Mouse (Mus musculus): ENCODE results near the gene Qrich2. TPM values are rescaled to one million over a fixed set of nuclear protein-coding genes. Genes with fewer than 3 reads are reported as not detected.

Qrich2 gene
- polyA plus RNA-seq, 1 experiment from 2014 or later, result not detected

GRCm38 (mm10) chr11:116481776-116482175, 15.7 kb upstream of the Qrich2 start:
- WGBS, result 81% methylated on average over 7 of the region's 7 CpGs
- no peak overlapping the region for H3K9ac ChIP-seq (replicated peaks; ENCODE audit: low read depth, low read length)

GRCm38 (mm10) chr11:116480975-116481374, 14.9 kb upstream of the Qrich2 start:
- H3K4me1 ChIP-seq (ENCODE audit: control insufficient read depth, insufficient read depth, low read length), result no peaks in the 10 kb centered on the region
- no peak overlapping the region for H3K4me3 ChIP-seq (ENCODE audit: low read depth, low read length)
- WGBS, result 95% methylated on average over 8 of the region's 8 CpGs
- H3K36me3 ChIP-seq (ENCODE audit: control insufficient read depth, insufficient read depth, low read length), result peaks cover 76% of the 10 kb centered on the region
- no peaks in the 10 kb centered on the region for H3K27me3 ChIP-seq (ENCODE audit: control insufficient read depth, insufficient read depth, low read length)
- H3K9ac ChIP-seq (replicated peaks; ENCODE audit: low read depth, low read length), result no peak overlapping the region
- H3K27ac ChIP-seq (ENCODE audit: low read length), result no peak overlapping the region
- no peaks in the 10 kb centered on the region for H3K9me3 ChIP-seq (ENCODE audit: control insufficient read depth, low read depth, low read length)
- no peak for ATAC-seq (ENCODE audit: insufficient number of reproducible peaks, insufficient read depth, low FRiP score, low read depth)
- no peak overlapping the region for H3K4me2 ChIP-seq (replicated peaks; ENCODE audit: low read depth, low read length)

More at GRCm38 (mm10) chr11:116481776-116482175, 15.7 kb upstream of the Qrich2 start:
- Histone ChIP-seq H3K4me3 (ENCODE audit: low read depth, low read length) (no peak overlapping the region), H3K4me2 (replicated peaks; ENCODE audit: low read depth, low read length) (no peak overlapping the region), H3K36me3 (ENCODE audit: control insufficient read depth, insufficient read depth, low read length) (peaks cover 76% of the 10 kb centered on the region), H3K4me1 (ENCODE audit: control insufficient read depth, insufficient read depth, low read length) (no peaks in the 10 kb centered on the region), H3K27ac (ENCODE audit: low read length) (no peak overlapping the region), H3K9me3 (ENCODE audit: control insufficient read depth, low read depth, low read length) (no peaks in the 10 kb centered on the region), H3K27me3 (ENCODE audit: control insufficient read depth, insufficient read depth, low read length) (no peaks in the 10 kb centered on the region)
- no peak for ATAC-seq (ENCODE audit: insufficient number of reproducible peaks, insufficient read depth, low FRiP score, low read depth)

GRCm38 (mm10) chr11:116479832-116480231, 13.8 kb upstream of the Qrich2 start:
- no peak for ATAC-seq (ENCODE audit: insufficient number of reproducible peaks, insufficient read depth, low FRiP score, low read depth)
- no peak overlapping the region for H3K9ac ChIP-seq (replicated peaks; ENCODE audit: low read depth, low read length)

GRCm38 (mm10) chr11:116478978-116479377, 12.9 kb upstream of the Qrich2 start:
- no peak overlapping the region for H3K4me2 ChIP-seq (replicated peaks; ENCODE audit: low read depth, low read length)
- no peaks in the 10 kb centered on the region for H3K4me1 ChIP-seq (ENCODE audit: control insufficient read depth, insufficient read depth, low read length)
- no peaks in the 10 kb centered on the region for H3K9me3 ChIP-seq (ENCODE audit: control insufficient read depth, low read depth, low read length)
- no peak overlapping the region for H3K27ac ChIP-seq (ENCODE audit: low read length)
- H3K27me3 ChIP-seq (ENCODE audit: control insufficient read depth, insufficient read depth, low read length), result no peaks in the 10 kb centered on the region
- whole genome bisulfite sequencing, result 79% methylated on average over 7 of the region's 7 CpGs
- ATAC-seq (ENCODE audit: insufficient number of reproducible peaks, insufficient read depth, low FRiP score, low read depth), result no peak
- H3K4me3 ChIP-seq (ENCODE audit: low read depth, low read length), result no peak overlapping the region
- peaks cover 81% of the 10 kb centered on the region for H3K36me3 ChIP-seq (ENCODE audit: control insufficient read depth, insufficient read depth, low read length)
- H3K9ac ChIP-seq (replicated peaks; ENCODE audit: low read depth, low read length), result no peak overlapping the region

More at GRCm38 (mm10) chr11:116479832-116480231, 13.8 kb upstream of the Qrich2 start:
- no peaks in the 10 kb centered on the region for H3K27me3 ChIP-seq (ENCODE audit: control insufficient read depth, insufficient read depth, low read length)
- H3K4me3 ChIP-seq (ENCODE audit: low read depth, low read length), result no peak overlapping the region
- H3K4me1 ChIP-seq (ENCODE audit: control insufficient read depth, insufficient read depth, low read length), result no peaks in the 10 kb centered on the region
- WGBS, result 42% methylated on average over 8 of the region's 8 CpGs
- no peak overlapping the region for H3K27ac ChIP-seq (ENCODE audit: low read length)
- peaks cover 78% of the 10 kb centered on the region for H3K36me3 ChIP-seq (ENCODE audit: control insufficient read depth, insufficient read depth, low read length)
- no peaks in the 10 kb centered on the region for H3K9me3 ChIP-seq (ENCODE audit: control insufficient read depth, low read depth, low read length)
- H3K4me2 ChIP-seq (replicated peaks; ENCODE audit: low read depth, low read length), result no peak overlapping the region

- Histone ChIP-seq H3K4me3 (ENCODE audit: low read depth, low read length) (no peak overlapping the region), H3K27ac (ENCODE audit: low read length) (no peak overlapping the region), H3K36me3 (ENCODE audit: control insufficient read depth, insufficient read depth, low read length) (peaks cover 84% of the 10 kb centered on the region), H3K9me3 (ENCODE audit: control insufficient read depth, low read depth, low read length) (no peaks in the 10 kb centered on the region), H3K9ac (replicated peaks; ENCODE audit: low read depth, low read length) (no peak overlapping the region), H3K4me2 (replicated peaks; ENCODE audit: low read depth, low read length) (no peak overlapping the region), H3K4me1 (ENCODE audit: control insufficient read depth, insufficient read depth, low read length) (no peaks in the 10 kb centered on the region), H3K27me3 (ENCODE audit: control insufficient read depth, insufficient read depth, low read length) (no peaks in the 10 kb centered on the region)
- 90% methylated on average over 15 of the region's 15 CpGs for WGBS
- ATAC-seq (ENCODE audit: insufficient number of reproducible peaks, insufficient read depth, low FRiP score, low read depth), result no peak
Measured at GRCm38 (mm10) chr11:116477160-116477759, 11.2 kb upstream of the Qrich2 start.

GRCm38 (mm10) chr11:116476696-116477095, 10.7 kb upstream of the Qrich2 start:
- ATAC-seq (ENCODE audit: insufficient number of reproducible peaks, insufficient read depth, low FRiP score, low read depth), result no peak
- Histone ChIP-seq H3K27me3 (ENCODE audit: control insufficient read depth, insufficient read depth, low read length) (no peaks in the 10 kb centered on the region), H3K4me1 (ENCODE audit: control insufficient read depth, insufficient read depth, low read length) (no peaks in the 10 kb centered on the region), H3K36me3 (ENCODE audit: control insufficient read depth, insufficient read depth, low read length) (peaks cover 84% of the 10 kb centered on the region), H3K27ac (ENCODE audit: low read length) (no peak overlapping the region), H3K9ac (replicated peaks; ENCODE audit: low read depth, low read length) (no peak overlapping the region), H3K4me3 (ENCODE audit: low read depth, low read length) (no peak overlapping the region), H3K9me3 (ENCODE audit: control insufficient read depth, low read depth, low read length) (no peaks in the 10 kb centered on the region), H3K4me2 (replicated peaks; ENCODE audit: low read depth, low read length) (no peak overlapping the region)
- WGBS, result 95% methylated on average over 6 of the region's 6 CpGs

- Histone ChIP-seq H3K4me2 (replicated peaks; ENCODE audit: low read depth, low read length) (no peak overlapping the region), H3K36me3 (ENCODE audit: control insufficient read depth, insufficient read depth, low read length) (peaks cover 83% of the 10 kb centered on the region), H3K27me3 (ENCODE audit: control insufficient read depth, insufficient read depth, low read length) (no peaks in the 10 kb centered on the region), H3K27ac (ENCODE audit: low read length) (no peak overlapping the region), H3K9me3 (ENCODE audit: control insufficient read depth, low read depth, low read length) (no peaks in the 10 kb centered on the region), H3K4me1 (ENCODE audit: control insufficient read depth, insufficient read depth, low read length) (no peaks in the 10 kb centered on the region), H3K4me3 (ENCODE audit: low read depth, low read length) (no peak overlapping the region), H3K9ac (replicated peaks; ENCODE audit: low read depth, low read length) (no peak overlapping the region)
- 94% methylated on average over 10 of the region's 10 CpGs for WGBS
- no peak for ATAC-seq (ENCODE audit: insufficient number of reproducible peaks, insufficient read depth, low FRiP score, low read depth)
Measured at GRCm38 (mm10) chr11:116476041-116476440, 10.0 kb upstream of the Qrich2 start.

- no peak for ATAC-seq (ENCODE audit: insufficient number of reproducible peaks, insufficient read depth, low FRiP score, low read depth)
Measured at GRCm38 (mm10) chr11:116472275-116472674, 6.2 kb upstream of the Qrich2 start.

GRCm38 (mm10) chr11:116470896-116471295, 4.9 kb upstream of the Qrich2 start:
- 90% methylated on average over 4 of the region's 4 CpGs for WGBS
- Histone ChIP-seq H3K4me1 (ENCODE audit: control insufficient read depth, insufficient read depth, low read length) (no peaks in the 10 kb centered on the region), H3K27me3 (ENCODE audit: control insufficient read depth, insufficient read depth, low read length) (no peaks in the 10 kb centered on the region), H3K36me3 (ENCODE audit: control insufficient read depth, insufficient read depth, low read length) (peaks cover 52% of the 10 kb centered on the region), H3K9ac (replicated peaks; ENCODE audit: low read depth, low read length) (no peak overlapping the region), H3K9me3 (ENCODE audit: control insufficient read depth, low read depth, low read length) (no peaks in the 10 kb centered on the region), H3K4me3 (ENCODE audit: low read depth, low read length) (no peak overlapping the region), H3K27ac (ENCODE audit: low read length) (no peak overlapping the region), H3K4me2 (replicated peaks; ENCODE audit: low read depth, low read length) (no peak overlapping the region)
- ATAC-seq (ENCODE audit: insufficient number of reproducible peaks, insufficient read depth, low FRiP score, low read depth), result no peak

More at GRCm38 (mm10) chr11:116472275-116472674, 6.2 kb upstream of the Qrich2 start:
- Histone ChIP-seq H3K9me3 (ENCODE audit: control insufficient read depth, low read depth, low read length) (no peaks in the 10 kb centered on the region), H3K4me2 (replicated peaks; ENCODE audit: low read depth, low read length) (no peak overlapping the region), H3K27ac (ENCODE audit: low read length) (no peak overlapping the region), H3K27me3 (ENCODE audit: control insufficient read depth, insufficient read depth, low read length) (no peaks in the 10 kb centered on the region), H3K4me1 (ENCODE audit: control insufficient read depth, insufficient read depth, low read length) (no peaks in the 10 kb centered on the region), H3K4me3 (ENCODE audit: low read depth, low read length) (no peak overlapping the region), H3K9ac (replicated peaks; ENCODE audit: low read depth, low read length) (no peak overlapping the region), H3K36me3 (ENCODE audit: control insufficient read depth, insufficient read depth, low read length) (peaks cover 65% of the 10 kb centered on the region)
- WGBS, result 84% methylated on average over 4 of the region's 4 CpGs

Measured in stomach, embryonic 14.5 days (tissue).